Mouse (Mus musculus): ENCODE results near the gene Tnfrsf25.
A peak's percentile ranks its signal among the peaks of the same experiment; 100 is the strongest.

Tnfrsf25 gene

GRCm38 (mm10) chr4:152115921-152116612 is at the start of gene Tnfrsf25:
Gene Tnfrsf25, plus strand, starts transcription at chr4:152115934.
- no peak for DNase-seq (ENCODE audit: low spot score)

- DNase-seq (ENCODE audit: low spot score) = no peak
These were observed 48.5 kb upstream of the Tnfrsf25 start for GRCm38 (mm10) chr4:152067280-152067679.

GRCm38 (mm10) chr4:152068166-152068724 is 47.5 kb upstream of the Tnfrsf25 start:
- no peak for DNase-seq (ENCODE audit: low spot score)

GRCm38 (mm10) chr4:152069245-152069644 is 46.5 kb upstream of the Tnfrsf25 start:
- DNase-seq (ENCODE audit: low spot score) = no peak

GRCm38 (mm10) chr4:152070494-152071396 is 45.0 kb upstream of the Tnfrsf25 start:
- DNase-seq (ENCODE audit: low spot score) = no peak

GRCm38 (mm10) chr4:152072121-152072601 is 43.6 kb upstream of the Tnfrsf25 start, which contains the start of gene Plekhg5:
Gene Plekhg5, plus strand, starts transcription at chr4:152072498.
- DNase-seq (ENCODE audit: low spot score) = peak; percentile 67

GRCm38 (mm10) chr4:152072655-152073054 is 43.1 kb upstream of the Tnfrsf25 start:
- no peak for DNase-seq (ENCODE audit: low spot score)

GRCm38 (mm10) chr4:152073715-152074114 is 42.0 kb upstream of the Tnfrsf25 start:
- no peak for DNase-seq (ENCODE audit: low spot score)

GRCm38 (mm10) chr4:152074548-152074947 is 41.2 kb upstream of the Tnfrsf25 start:
- no peak for DNase-seq (ENCODE audit: low spot score)

GRCm38 (mm10) chr4:152077191-152077590 is 38.5 kb upstream of the Tnfrsf25 start:
- no peak for DNase-seq (ENCODE audit: low spot score)

GRCm38 (mm10) chr4:152078105-152078530 is 37.6 kb upstream of the Tnfrsf25 start:
- DNase-seq (ENCODE audit: low spot score) = no peak

- DNase-seq (ENCODE audit: low spot score) = no peak
These were observed 36.5 kb upstream of the Tnfrsf25 start for GRCm38 (mm10) chr4:152079261-152079660.

GRCm38 (mm10) chr4:152079931-152080330 is 35.8 kb upstream of the Tnfrsf25 start:
- no peak for DNase-seq (ENCODE audit: low spot score)

- no peak for DNase-seq (ENCODE audit: low spot score)
These were observed 32.0 kb upstream of the Tnfrsf25 start for GRCm38 (mm10) chr4:152083611-152084220.

- DNase-seq (ENCODE audit: low spot score) = no peak
These were observed 31.1 kb upstream of the Tnfrsf25 start for GRCm38 (mm10) chr4:152084616-152085015.

- peak; percentile 77 for DNase-seq (ENCODE audit: low spot score)
These were observed 29.1 kb upstream of the Tnfrsf25 start for GRCm38 (mm10) chr4:152086505-152087210.

GRCm38 (mm10) chr4:152087211-152088081 is 28.3 kb upstream of the Tnfrsf25 start:
- DNase-seq (ENCODE audit: low spot score) = no peak

- no peak for DNase-seq (ENCODE audit: low spot score)
These were observed 27.6 kb upstream of the Tnfrsf25 start for GRCm38 (mm10) chr4:152088133-152088532.

- DNase-seq (ENCODE audit: low spot score) = no peak
These were observed 27.1 kb upstream of the Tnfrsf25 start for GRCm38 (mm10) chr4:152088556-152089120.

GRCm38 (mm10) chr4:152090191-152090590 is 25.5 kb upstream of the Tnfrsf25 start:
- no peak for DNase-seq (ENCODE audit: low spot score)
